Mouse (Mus musculus): ENCODE results near the gene Sept14. TPM values are rescaled to one million over a fixed set of nuclear protein-coding genes. Genes with fewer than 3 reads are reported as not detected.
A peak's percentile ranks its signal among the peaks of the same experiment; 100 is the strongest.
"Not testable (repeated sequence)": the region's sequence is repeated elsewhere in the genome, so short reads cannot be mapped to it uniquely, and the experiment has no call there.

The Sept14 gene
- total RNA-seq, 2 experiments from 2014 or later, result not detected

GRCm38 (mm10) chr5:129717016-129717415, 8.7 kb upstream of the Sept14 start:
- no peak for DNase-seq (ENCODE audit: low spot score in 2 of 2)
- peak; percentile 25 for TF ChIP-seq CTCF (conservative IDR thresholded peaks at IDR 0.05)
- Histone ChIP-seq H3K27ac (no peak overlapping the region), H3K4me3 (no peak overlapping the region)

- H3K27ac ChIP-seq, result peak within 1 kb of the TSS; percentile 91
- peak; percentile 92 to 94 for DNase-seq (ENCODE audit: low spot score in 2 of 2)
- H3K4me3 ChIP-seq, result peak within 1 kb of the TSS; percentile 81
- peak; percentile 36 for TF ChIP-seq CTCF (conservative IDR thresholded peaks at IDR 0.05)
Observed at GRCm38 (mm10) chr5:129715326-129715861, 7.1 kb upstream of the Sept14 start, which contains the start of gene Mrps17. Gene Mrps17 (plus strand): TSS chr5:129715497.

- Histone ChIP-seq H3K4me3 (no peak overlapping the region), H3K27ac (no peak overlapping the region)
- DNase-seq (ENCODE audit: low spot score in 2 of 2), result no peak
- no peak for TF ChIP-seq CTCF (conservative IDR thresholded peaks at IDR 0.05)
Observed at GRCm38 (mm10) chr5:129703368-129703767, 4.9 kb downstream of the Sept14 start.

- H3K27ac ChIP-seq, result no peak overlapping the region
- H3K4me3 ChIP-seq, result no peak overlapping the region
- no peak for DNase-seq (ENCODE audit: low spot score in 2 of 2)
- TF ChIP-seq CTCF (conservative IDR thresholded peaks at IDR 0.05), result no peak
Observed at GRCm38 (mm10) chr5:129701706-129702105, 6.6 kb downstream of the Sept14 start.

GRCm38 (mm10) chr5:129700506-129700905, 7.8 kb downstream of the Sept14 start:
- no peak for DNase-seq (ENCODE audit: low spot score in 2 of 2)
- Histone ChIP-seq H3K4me3 (no peak overlapping the region), H3K27ac (no peak overlapping the region)
- TF ChIP-seq CTCF (conservative IDR thresholded peaks at IDR 0.05), result no peak

- DNase-seq (ENCODE audit: low spot score in 2 of 2), result no peak
- no peak overlapping the region for H3K4me3 ChIP-seq
- H3K27ac ChIP-seq, result no peak overlapping the region
- no peak for TF ChIP-seq CTCF (conservative IDR thresholded peaks at IDR 0.05)
Observed at GRCm38 (mm10) chr5:129690528-129690927, 17.8 kb downstream of the Sept14 start.

- no peak for TF ChIP-seq CTCF (conservative IDR thresholded peaks at IDR 0.05)
- H3K27ac ChIP-seq, result no peak overlapping the region
- H3K4me3 ChIP-seq, result no peak overlapping the region
- no peak for DNase-seq (ENCODE audit: low spot score in 2 of 2)
Observed at GRCm38 (mm10) chr5:129687621-129688020, 20.7 kb downstream of the Sept14 start.

- not testable (repeated sequence) for H3K4me3 ChIP-seq; DNase-seq (ENCODE audit: low spot score in 2 of 2); H3K27ac ChIP-seq
Observed at GRCm38 (mm10) chr5:129685141-129685540, 23.2 kb downstream of the Sept14 start.

GRCm38 (mm10) chr5:129670036-129670458, 38.3 kb downstream of the Sept14 start, which contains the start of gene Zfp11:
Gene Zfp11 (minus strand): TSS chr5:129670099.
- peak; percentile 58 to 86 for DNase-seq (ENCODE audit: low spot score in 2 of 2)
- no peak for TF ChIP-seq CTCF (conservative IDR thresholded peaks at IDR 0.05)
- peak within 1 kb of the TSS; percentile 97 for H3K27ac ChIP-seq
- peak within 1 kb of the TSS; percentile 85 for H3K4me3 ChIP-seq

- no peak for TF ChIP-seq CTCF (conservative IDR thresholded peaks at IDR 0.05)
- H3K4me3 ChIP-seq, result peak overlapping the region; percentile 85
- peak overlapping the region; percentile 97 for H3K27ac ChIP-seq
- no peak for DNase-seq (ENCODE audit: low spot score in 2 of 2)
Observed at GRCm38 (mm10) chr5:129669453-129670035, 38.8 kb downstream of the Sept14 start.

- no peak for TF ChIP-seq CTCF (conservative IDR thresholded peaks at IDR 0.05)
Observed at GRCm38 (mm10) chr5:129667851-129668250, 40.5 kb downstream of the Sept14 start.

GRCm38 (mm10) chr5:129666271-129666909, 41.9 kb downstream of the Sept14 start:
- peak in 1 of 2 experiments; percentile 8 for DNase-seq (ENCODE audit: low spot score in 2 of 2)
- TF ChIP-seq CTCF (conservative IDR thresholded peaks at IDR 0.05), result no peak
- Histone ChIP-seq H3K4me3 (peak overlapping the region; percentile 12; the same call in 1 of the 2 replicates), H3K27ac (peak overlapping the region; percentile 83)

More at GRCm38 (mm10) chr5:129667851-129668250, 40.5 kb downstream of the Sept14 start:
- Histone ChIP-seq H3K4me3 (no peak overlapping the region), H3K27ac (0 out of 2 replicates have a peak overlapping the region, but pooled peaks have one; percentile 83)
- no peak for DNase-seq (ENCODE audit: low spot score in 2 of 2)

GRCm38 (mm10) chr5:129664090-129664489, 44.2 kb downstream of the Sept14 start:
- no peak overlapping the region for H3K27ac ChIP-seq
- DNase-seq (ENCODE audit: low spot score in 2 of 2), result no peak
- TF ChIP-seq CTCF (conservative IDR thresholded peaks at IDR 0.05), result no peak
- no peak overlapping the region for H3K4me3 ChIP-seq
